Mouse (Mus musculus) forebrain, embryonic 11.5 days (tissue): ENCODE data around the gene Gabrb3. TPM values are rescaled to one million over a fixed set of nuclear protein-coding genes. Genes with fewer than 3 reads are reported as not detected.

Source experiments
- ATAC-seq: fragments of 200-750 bp; cut with Nextera tagmentation; replicated peaks from 2 replicates; pipeline ENCODE4 v1.8.0; 2017; ENCODE audit warnings: moderate TSS enrichment; ENCODE audit not compliant: low FRiP score
- DNase-seq: peaks from one replicate; pipeline ENCODE4 v3.0.0-alpha.2; 2017; ENCODE audit warnings: low spot score
- H3K27ac ChIP-seq: fragments of 300-500 bp; sonication (generic); 2 replicates; pipeline ENCODE4 v1.5.1; 2014; ENCODE audit warnings: low read depth, low read length
- H3K27me3 ChIP-seq: fragments of 300-500 bp; sonication (generic); 2 replicates; pipeline ENCODE4 v1.6.1; 2014; ENCODE audit warnings: mild to moderate bottlenecking, low read length, mixed read lengths; ENCODE audit not compliant: control insufficient read depth, insufficient read depth
- H3K36me3 ChIP-seq: fragments of 300-500 bp; sonication (generic); 2 replicates; pipeline ENCODE4 v1.6.1; 2014; ENCODE audit warnings: mild to moderate bottlenecking, low read length, moderate library complexity, mixed read lengths; ENCODE audit not compliant: control insufficient read depth, insufficient read depth
- H3K4me1 ChIP-seq: fragments of 300-500 bp; sonication (generic); replicated peaks from 2 replicates; pipeline ENCODE4 v1.6.1; 2014; ENCODE audit warnings: low read length, mixed read lengths; ENCODE audit not compliant: control insufficient read depth, insufficient read depth
- H3K4me2 ChIP-seq: fragments of 300-500 bp; sonication (generic); 2 replicates; pipeline ENCODE4 v1.6.1; 2014; ENCODE audit warnings: low read depth, mild to moderate bottlenecking, low read length, moderate library complexity, mixed read lengths; ENCODE audit not compliant: severe bottlenecking
- H3K4me3 ChIP-seq: fragments of 300-500 bp; sonication (generic); 2 replicates; pipeline ENCODE4 v1.5.1; 2014; ENCODE audit warnings: low read depth, low read length
- H3K9ac ChIP-seq: fragments of 300-500 bp; sonication (generic); 2 replicates; pipeline ENCODE4 v1.6.1; 2014; ENCODE audit warnings: low read length
- H3K9me3 ChIP-seq: fragments of 300-500 bp; sonication (generic); 2 replicates; pipeline ENCODE4 v1.6.1; 2016; ENCODE audit warnings: low read length, mixed read lengths; ENCODE audit not compliant: control insufficient read depth
- WGBS: fragments of 180-500 bp; shearing (Covaris S2); extraction: QIAGEN DNeasy Blood & Tissue Kit; methylation state at CpG from one replicate; pipeline ENCODE4 v1.1.7; 2014; 5-methylcytosine and 5-hydroxymethylcytosine counted together
- polyA plus RNA-seq: library from polyadenylated mRNA; unstranded; fragments of >200 nt; fragmentation: Nextera tagmentation; extraction: Ambion mirVana; gene quantifications from 2 replicates; pipeline ENCODE4 v1.2.1, GENCODE M21; 2014

The Gabrb3 gene
- polyA plus RNA-seq, 1 experiment from 2014 or later = 8.5 TPM

DNA sequence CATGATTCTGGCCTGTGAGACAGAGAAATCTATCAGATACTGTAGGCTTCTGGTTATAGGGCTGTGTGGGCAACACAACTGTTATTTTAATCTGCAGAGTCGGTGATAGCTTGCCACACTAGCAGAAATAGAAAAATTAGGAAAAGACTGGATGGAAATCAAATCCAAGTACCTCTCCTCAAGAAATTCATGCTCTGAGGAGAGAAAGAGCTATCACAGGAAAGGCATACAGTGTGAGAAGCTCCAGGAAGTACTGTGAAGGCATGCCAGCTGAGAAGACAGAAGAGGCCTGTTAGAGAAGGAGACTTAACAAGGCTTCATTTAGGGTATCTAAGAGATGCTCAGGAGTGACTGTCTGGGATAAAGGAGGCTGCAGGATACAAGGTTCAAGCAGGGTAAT is 3.2 kb downstream of the Gabrb3 start:
- H3K9ac ChIP-seq = no peak overlapping the region
- no peaks in the 10 kb centered on the region for H3K36me3 ChIP-seq
- H3K27me3 ChIP-seq = no peaks in the 10 kb centered on the region
- ATAC-seq = no peak
- no peak for DNase-seq
- H3K9me3 ChIP-seq = no peaks in the 10 kb centered on the region
- H3K27ac ChIP-seq = no peak overlapping the region
- no peaks in the 10 kb centered on the region for H3K4me1 ChIP-seq
- H3K4me2 ChIP-seq = no peak overlapping the region
- 82% methylated on average over 1 of the region's 1 CpGs for WGBS
- no peak overlapping the region for H3K4me3 ChIP-seq

DNA sequence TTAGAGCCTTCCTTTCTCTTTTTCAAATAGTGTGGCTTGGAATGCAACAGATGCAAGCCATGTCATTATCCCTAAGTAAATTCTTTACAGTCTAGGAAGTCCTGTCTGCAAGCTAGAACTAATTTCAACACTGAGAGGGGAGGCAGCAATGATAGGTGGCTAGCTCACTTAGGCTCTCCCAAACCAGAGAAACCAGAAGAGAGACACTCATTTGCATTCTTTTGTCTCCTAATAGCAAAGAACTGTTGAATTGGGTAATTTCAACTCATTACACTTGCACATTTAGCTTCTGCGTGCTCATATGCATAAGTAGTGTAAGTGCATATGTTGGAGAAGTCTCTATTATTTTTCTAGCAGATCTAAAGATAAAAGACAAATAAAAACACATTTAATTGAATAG is 28.7 kb downstream of the Gabrb3 start:
- Histone ChIP-seq H3K9me3 (no peaks in the 10 kb centered on the region), H3K9ac (no peak overlapping the region), H3K4me2 (no peak overlapping the region), H3K27ac (no peak overlapping the region), H3K4me3 (no peak overlapping the region), H3K36me3 (no peaks in the 10 kb centered on the region), H3K27me3 (no peaks in the 10 kb centered on the region), H3K4me1 (no peaks in the 10 kb centered on the region)
- ATAC-seq = no peak
- DNase-seq = no peak
- WGBS = 61% methylated on average over 1 of the region's 1 CpGs

DNA sequence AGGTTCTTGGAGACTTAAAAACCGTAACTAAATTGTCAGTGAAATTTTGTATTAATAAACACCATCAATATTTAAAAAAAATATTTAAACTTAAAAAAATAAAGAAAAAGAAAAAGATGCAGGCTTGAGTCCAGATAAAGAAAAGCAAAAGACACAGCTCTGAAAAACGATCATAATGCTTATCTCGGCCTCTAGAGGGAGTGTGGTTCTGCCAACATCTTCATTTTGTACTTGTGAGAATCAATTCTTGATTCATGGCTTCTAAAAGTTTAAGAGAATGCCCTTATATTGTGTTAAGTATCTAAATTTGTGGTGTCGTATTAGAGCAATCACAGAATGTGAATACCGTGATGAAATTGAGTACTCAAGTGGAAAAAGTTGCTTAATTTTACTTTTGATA is 40.9 kb downstream of the Gabrb3 start:
- Histone ChIP-seq H3K4me1 (no peaks in the 10 kb centered on the region), H3K9ac (no peak overlapping the region), H3K4me2 (no peak overlapping the region), H3K27me3 (no peaks in the 10 kb centered on the region), H3K27ac (no peak overlapping the region), H3K36me3 (no peaks in the 10 kb centered on the region), H3K9me3 (no peaks in the 10 kb centered on the region), H3K4me3 (no peak overlapping the region)
- DNase-seq (no peak), ATAC-seq (no peak)
- 72% methylated on average over 5 of the region's 5 CpGs for WGBS

DNA sequence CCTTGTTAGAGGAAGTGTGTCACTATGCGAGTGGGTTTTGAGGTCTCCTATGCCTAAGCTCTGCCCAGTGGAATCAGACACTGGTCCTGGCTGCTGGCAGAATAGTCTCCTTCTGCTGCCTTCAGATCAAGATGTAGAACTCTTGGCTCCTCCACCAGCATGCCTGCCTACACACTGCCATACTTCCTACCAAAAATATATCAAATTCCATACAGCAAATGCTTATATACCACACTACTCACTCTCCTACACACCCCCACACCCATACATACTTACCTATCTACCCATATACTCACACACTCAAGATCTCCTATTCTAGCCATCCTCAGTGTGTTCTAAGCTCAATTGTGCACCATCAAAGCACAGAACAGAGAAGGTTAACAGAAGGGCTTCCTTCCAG is 51.8 kb downstream of the Gabrb3 start:
- ATAC-seq (no peak), DNase-seq (no peak)
- Histone ChIP-seq H3K9ac (no peak overlapping the region), H3K36me3 (no peaks in the 10 kb centered on the region), H3K27me3 (no peaks in the 10 kb centered on the region), H3K4me2 (no peak overlapping the region), H3K9me3 (no peaks in the 10 kb centered on the region), H3K4me3 (no peak overlapping the region), H3K27ac (no peak overlapping the region), H3K4me1 (no peaks in the 10 kb centered on the region)
- WGBS = 96% methylated on average over 1 of the region's 1 CpGs

DNA sequence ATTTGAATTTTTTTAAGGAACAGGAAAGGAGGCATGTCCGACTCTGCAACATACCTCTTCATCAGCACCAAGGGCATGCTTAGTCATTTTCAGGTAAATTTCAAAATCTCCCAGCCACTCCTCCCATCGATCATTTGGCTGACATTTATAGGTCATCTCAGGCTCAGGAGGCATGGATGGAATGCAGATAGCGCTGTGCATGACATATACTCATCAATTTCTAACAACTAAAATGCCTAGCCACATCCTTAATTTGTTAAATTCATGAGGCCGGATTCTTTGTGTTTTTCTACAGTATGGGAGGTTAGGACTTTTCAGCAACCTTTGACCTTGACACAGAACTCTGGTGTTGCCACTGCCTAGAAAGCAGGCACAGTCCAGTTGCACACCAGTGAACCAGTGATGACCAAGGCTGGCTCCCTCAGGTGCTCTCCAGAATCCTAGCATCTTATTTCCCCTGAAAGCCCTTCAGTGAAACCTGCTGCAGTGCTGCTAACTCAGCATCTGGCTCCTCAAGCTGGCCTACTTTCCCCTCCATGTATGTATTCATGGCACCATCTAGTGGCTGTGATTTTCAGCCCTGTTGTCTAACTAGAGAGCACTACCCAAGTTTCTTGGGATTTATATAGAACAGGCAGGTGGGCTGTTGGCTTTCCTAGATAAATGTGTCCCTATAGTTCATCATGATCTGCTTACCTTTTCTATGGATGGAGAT is 54.5 kb downstream of the Gabrb3 start:
- WGBS = 82% methylated on average over 4 of the region's 4 CpGs

DNA sequence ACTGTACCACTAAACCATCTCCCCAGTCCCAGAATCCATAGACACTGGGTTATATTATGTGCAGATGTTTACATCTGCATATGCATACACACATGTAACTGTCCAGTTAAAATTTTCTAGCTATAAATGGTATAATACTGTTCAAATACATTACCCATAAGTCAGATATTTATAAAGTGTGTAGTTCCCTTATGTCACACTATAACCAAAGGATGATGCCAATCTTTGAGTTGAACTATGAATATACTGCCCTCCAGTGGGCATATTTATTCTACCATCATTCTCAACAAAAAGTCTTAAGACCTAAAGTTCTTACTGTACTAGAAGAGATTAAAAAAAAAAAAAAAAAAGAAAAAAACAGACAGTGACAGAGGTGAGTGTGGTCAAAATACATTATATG is 63.4 kb downstream of the Gabrb3 start:
- DNase-seq (no peak), ATAC-seq (peak; percentile 44; the same call in 1 of the 2 replicates)
- no peaks in the 10 kb centered on the region for H3K36me3 ChIP-seq

More for the DNA sequence above, 54.5 kb downstream of the Gabrb3 start:
- Histone ChIP-seq H3K4me1 (no peaks in the 10 kb centered on the region), H3K27ac (no peak overlapping the region), H3K4me2 (no peak overlapping the region), H3K27me3 (no peaks in the 10 kb centered on the region), H3K36me3 (no peaks in the 10 kb centered on the region), H3K9ac (no peak overlapping the region), H3K4me3 (no peak overlapping the region), H3K9me3 (no peaks in the 10 kb centered on the region)
- peak; percentile 72 for ATAC-seq
- peak; percentile 52 for DNase-seq

DNA sequence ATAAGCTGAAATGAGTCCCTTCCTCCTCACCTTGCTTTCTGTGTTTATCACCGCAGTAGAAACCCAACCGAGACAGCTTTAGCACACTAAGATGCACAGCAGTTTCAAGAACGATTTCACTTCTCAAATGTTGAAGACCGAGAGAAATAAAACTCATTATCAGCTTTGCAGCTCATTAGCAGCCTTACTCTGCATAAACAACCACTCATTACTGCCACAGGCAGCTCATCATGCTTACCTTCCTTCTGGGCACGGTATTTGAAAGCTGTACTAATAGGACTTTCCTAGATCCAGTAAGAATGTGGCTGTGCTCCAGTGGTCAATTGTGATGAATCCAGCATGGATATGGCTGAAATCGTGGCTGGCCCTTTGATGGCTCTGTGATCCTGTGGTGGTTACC is 67.4 kb downstream of the Gabrb3 start:
- Histone ChIP-seq H3K4me3 (no peak overlapping the region), H3K27me3 (no peaks in the 10 kb centered on the region), H3K9me3 (no peaks in the 10 kb centered on the region), H3K36me3 (no peaks in the 10 kb centered on the region), H3K27ac (no peak overlapping the region), H3K4me1 (no peaks in the 10 kb centered on the region), H3K4me2 (no peak overlapping the region), H3K9ac (no peak overlapping the region)
- ATAC-seq (no peak), DNase-seq (no peak)
- 79% methylated on average over 6 of the region's 6 CpGs for WGBS

More for the DNA sequence above, 63.4 kb downstream of the Gabrb3 start:
- no peaks in the 10 kb centered on the region for H3K4me1 ChIP-seq
- H3K27me3 ChIP-seq = no peaks in the 10 kb centered on the region
- H3K27ac ChIP-seq = no peak overlapping the region
- no peak overlapping the region for H3K4me3 ChIP-seq
- H3K9me3 ChIP-seq = no peaks in the 10 kb centered on the region
- no peak overlapping the region for H3K9ac ChIP-seq
- H3K4me2 ChIP-seq = no peak overlapping the region

DNA sequence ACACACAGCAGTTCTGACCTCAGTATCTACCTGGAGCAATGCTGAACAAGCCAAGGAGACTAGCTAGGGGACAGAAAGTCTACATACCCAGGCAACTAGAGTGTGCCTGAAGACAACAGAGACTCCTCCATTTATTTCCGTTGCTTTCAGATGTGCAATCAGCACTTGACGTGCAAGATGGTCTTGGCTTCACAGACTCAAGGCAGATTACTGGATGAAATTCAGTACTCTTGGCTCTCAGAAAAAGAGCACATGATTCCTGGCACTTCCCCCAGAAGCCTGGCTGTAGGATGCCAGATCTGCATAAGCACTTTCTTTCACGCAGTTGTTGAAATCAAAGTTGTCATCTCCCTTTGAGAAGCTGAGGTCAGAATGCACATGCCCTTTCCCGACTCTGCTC is 72.3 kb downstream of the Gabrb3 start:
- ATAC-seq (no peak), DNase-seq (no peak)
- H3K9me3 ChIP-seq = no peaks in the 10 kb centered on the region
- no peak overlapping the region for H3K4me2 ChIP-seq
- H3K4me1 ChIP-seq = no peaks in the 10 kb centered on the region
- no peak overlapping the region for H3K4me3 ChIP-seq
- no peaks in the 10 kb centered on the region for H3K27me3 ChIP-seq
- H3K36me3 ChIP-seq = no peaks in the 10 kb centered on the region
- H3K27ac ChIP-seq = no peak overlapping the region
- H3K9ac ChIP-seq = no peak overlapping the region
- 87% methylated on average over 4 of the region's 4 CpGs for WGBS

DNA sequence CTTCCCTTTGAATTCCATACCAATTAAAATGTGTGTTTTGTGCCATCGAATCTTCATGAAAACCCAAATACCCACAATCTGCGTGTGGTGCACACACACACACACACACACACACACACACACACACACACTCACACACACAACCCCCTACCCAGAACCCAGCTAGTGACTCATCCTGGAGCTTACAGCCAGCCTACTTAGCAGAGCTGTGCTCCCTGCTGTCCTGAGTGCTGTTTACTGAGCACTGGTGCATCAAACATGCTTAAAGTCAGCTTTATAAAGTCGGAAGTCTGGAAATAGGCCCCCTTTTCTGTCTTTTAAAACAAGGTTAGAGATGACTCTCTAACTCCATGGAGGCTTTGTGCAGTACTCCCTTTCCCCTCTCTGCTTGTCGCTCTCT is 83.3 kb downstream of the Gabrb3 start:
- H3K36me3 ChIP-seq = no peaks in the 10 kb centered on the region
- no peaks in the 10 kb centered on the region for H3K4me1 ChIP-seq
- no peak overlapping the region for H3K9ac ChIP-seq
- no peak overlapping the region for H3K4me2 ChIP-seq
- ATAC-seq (no peak), DNase-seq (no peak)
- no peaks in the 10 kb centered on the region for H3K9me3 ChIP-seq
- H3K27ac ChIP-seq = no peak overlapping the region
- WGBS = 67% methylated on average over 4 of the region's 4 CpGs
- no peak overlapping the region for H3K4me3 ChIP-seq
- H3K27me3 ChIP-seq = peaks cover 11% of the 10 kb centered on the region
